Mouse (Mus musculus) forebrain, embryonic 14.5 days (tissue): ENCODE measurements around the gene Arid1a. TPM values are rescaled to one million over a fixed set of nuclear protein-coding genes. Genes with fewer than 3 reads are reported as not detected.
"Not testable (repeated sequence)": the region's sequence is repeated elsewhere in the genome, so short reads cannot be mapped to it uniquely, and the experiment has no call there.

Experiments used
- ATAC-seq: fragments of 200-750 bp; cut with Nextera tagmentation; 2 replicates; pipeline ENCODE4 v1.8.0; 2017; ENCODE audit warnings: mild to moderate bottlenecking, moderate library complexity
- DNase-seq: peaks from one replicate; pipeline ENCODE4 v3.0.0-alpha.2; 2015; ENCODE audit warnings: low spot score
- H3K27ac ChIP-seq: fragments of 300-500 bp; sonication (generic); 2 replicates; pipeline ENCODE4 v1.5.1; 2014; ENCODE audit warnings: low read depth, mild to moderate bottlenecking, control low read depth, low read length, moderate library complexity
- H3K27me3 ChIP-seq: fragments of 300-500 bp; sonication (generic); replicated peaks from 2 replicates; pipeline ENCODE4 v1.6.1; 2014; ENCODE audit warnings: low read length, control low read depth, mixed read lengths; ENCODE audit not compliant: control insufficient read depth, insufficient read depth
- H3K36me3 ChIP-seq: fragments of 300-500 bp; sonication (generic); 2 replicates; pipeline ENCODE4 v1.6.1; 2014; ENCODE audit warnings: low read length, control low read depth; ENCODE audit not compliant: control insufficient read depth, insufficient read depth
- H3K4me1 ChIP-seq: fragments of 300-500 bp; sonication (generic); 2 replicates; pipeline ENCODE4 v1.6.1; 2014; ENCODE audit warnings: antibody characterized with exemption, low read length, control low read depth; ENCODE audit not compliant: control insufficient read depth, insufficient read depth
- H3K4me2 ChIP-seq: fragments of 300-500 bp; sonication (generic); 2 replicates; pipeline ENCODE4 v1.6.1; 2014; ENCODE audit warnings: mild to moderate bottlenecking, control low read depth, low read length
- H3K4me3 ChIP-seq: fragments of 300-500 bp; sonication (generic); 2 replicates; pipeline ENCODE4 v1.5.1; 2014; ENCODE audit warnings: low read depth, low read length, control low read depth
- H3K9ac ChIP-seq: fragments of 300-500 bp; sonication (generic); 2 replicates; pipeline ENCODE4 v1.6.1; 2014; ENCODE audit warnings: mild to moderate bottlenecking, low read length, control low read depth, moderate library complexity
- H3K9me3 ChIP-seq: fragments of 300-500 bp; sonication (generic); replicated peaks from 2 replicates; pipeline ENCODE4 v1.6.1; 2016; ENCODE audit warnings: low read length, control low read depth, mixed read lengths; ENCODE audit not compliant: control insufficient read depth
- WGBS: fragments of 180-500 bp; shearing (Covaris S2); extraction: QIAGEN DNeasy Blood & Tissue Kit; methylation state at CpG from one replicate; pipeline ENCODE4 v1.1.7; 2014; 5-methylcytosine and 5-hydroxymethylcytosine counted together
- polyA plus RNA-seq: library from polyadenylated mRNA; unstranded; fragments of >200 nt; fragmentation: Nextera tagmentation; extraction: Ambion mirVana; gene quantifications from 2 replicates; pipeline ENCODE4 v1.2.1, GENCODE M21; 2014

The Arid1a gene
- polyA plus RNA-seq, 1 experiment from 2014 or later, result 30.9 TPM

- Histone ChIP-seq H3K9me3 (no peaks in the 10 kb centered on the region), H3K27ac (no peak overlapping the region), H3K9ac (no peak overlapping the region), H3K27me3 (no peaks in the 10 kb centered on the region), H3K4me3 (no peak overlapping the region), H3K36me3 (peaks cover 15% of the 10 kb centered on the region; the same call in 1 of the 2 replicates), H3K4me2 (no peak overlapping the region), H3K4me1 (peaks cover 20% of the 10 kb centered on the region)
- ATAC-seq (no peak), DNase-seq (no peak)
- WGBS, result 93% methylated on average over 8 of the region's 8 CpGs
These were observed 94.1 kb downstream of the Arid1a start for GRCm38 (mm10) chr4:133662421-133662820.

- H3K9ac ChIP-seq, result no peak overlapping the region
These were observed 96.1 kb downstream of the Arid1a start for GRCm38 (mm10) chr4:133660193-133661155.

GRCm38 (mm10) chr4:133659497-133660192 lies 96.9 kb downstream of the Arid1a start:
- WGBS, result 17% methylated on average over 15 of the region's 15 CpGs
- DNase-seq (no peak), ATAC-seq (peak; percentile 3; the same call in 1 of the 2 replicates)
- H3K4me3 ChIP-seq, result no peak overlapping the region
- H3K27ac ChIP-seq, result peak overlapping the region; percentile 68; the same call in 1 of the 2 replicates
- H3K9ac ChIP-seq, result no peak overlapping the region
- H3K9me3 ChIP-seq, result no peaks in the 10 kb centered on the region
- no peaks in the 10 kb centered on the region for H3K27me3 ChIP-seq
- peaks cover 12% of the 10 kb centered on the region; the same call in 1 of the 2 replicates for H3K36me3 ChIP-seq
- H3K4me2 ChIP-seq, result peak overlapping the region; percentile 6
- H3K4me1 ChIP-seq, result peaks cover 20% of the 10 kb centered on the region

More at GRCm38 (mm10) chr4:133660193-133661155, 96.1 kb downstream of the Arid1a start:
- H3K36me3 ChIP-seq, result peaks cover 15% of the 10 kb centered on the region; the same call in 1 of the 2 replicates
- H3K27ac ChIP-seq, result peak overlapping the region; percentile 68
- ATAC-seq (peak; percentile 86), DNase-seq (peak; percentile 87)
- no peaks in the 10 kb centered on the region for H3K9me3 ChIP-seq
- H3K4me2 ChIP-seq, result peak overlapping the region; percentile 6
- peaks cover 20% of the 10 kb centered on the region for H3K4me1 ChIP-seq
- H3K4me3 ChIP-seq, result no peak overlapping the region
- 12% methylated on average over 10 of the region's 10 CpGs for WGBS
- H3K27me3 ChIP-seq, result no peaks in the 10 kb centered on the region

- Histone ChIP-seq H3K4me2 (no peak overlapping the region), H3K27ac (no peak overlapping the region), H3K4me1 (peaks cover 20% of the 10 kb centered on the region), H3K27me3 (no peaks in the 10 kb centered on the region), H3K4me3 (no peak overlapping the region), H3K9ac (no peak overlapping the region), H3K36me3 (peaks cover 8% of the 10 kb centered on the region; the same call in 1 of the 2 replicates), H3K9me3 (no peaks in the 10 kb centered on the region)
- no peak for DNase-seq
- WGBS, result 45% methylated on average over 2 of the region's 2 CpGs
- no peak for ATAC-seq
These were observed 97.8 kb downstream of the Arid1a start for GRCm38 (mm10) chr4:133658729-133659128.

GRCm38 (mm10) chr4:133657829-133658458 lies 98.6 kb downstream of the Arid1a start:
- no peak overlapping the region for H3K27ac ChIP-seq
- H3K4me1 ChIP-seq, result peaks cover 20% of the 10 kb centered on the region
- DNase-seq (peak; percentile 54), ATAC-seq (no peak)
- no peaks in the 10 kb centered on the region for H3K27me3 ChIP-seq
- no peaks in the 10 kb centered on the region for H3K9me3 ChIP-seq
- 56% methylated on average over 5 of the region's 5 CpGs for WGBS
- H3K9ac ChIP-seq, result no peak overlapping the region
- no peak overlapping the region for H3K4me2 ChIP-seq
- H3K36me3 ChIP-seq, result peaks cover 8% of the 10 kb centered on the region; the same call in 1 of the 2 replicates
- no peak overlapping the region for H3K4me3 ChIP-seq

GRCm38 (mm10) chr4:133656997-133657396 lies 99.6 kb downstream of the Arid1a start:
- no peak overlapping the region for H3K27ac ChIP-seq
- no peak overlapping the region for H3K4me3 ChIP-seq
- H3K4me2 ChIP-seq, result no peak overlapping the region
- H3K36me3 ChIP-seq, result peaks cover 4% of the 10 kb centered on the region; the same call in 1 of the 2 replicates
- H3K9me3 ChIP-seq, result no peaks in the 10 kb centered on the region
- H3K9ac ChIP-seq, result no peak overlapping the region
- DNase-seq (no peak), ATAC-seq (no peak)
- H3K27me3 ChIP-seq, result no peaks in the 10 kb centered on the region
- H3K4me1 ChIP-seq, result peaks cover 20% of the 10 kb centered on the region
- WGBS, result 16% methylated on average over 4 of the region's 4 CpGs

- WGBS, result 55% methylated on average over 4 of the region's 4 CpGs
- Histone ChIP-seq H3K36me3 (peaks cover 1% of the 10 kb centered on the region; the same call in 1 of the 2 replicates), H3K9me3 (no peaks in the 10 kb centered on the region), H3K4me1 (peaks cover 18% of the 10 kb centered on the region), H3K9ac (no peak overlapping the region), H3K27me3 (no peaks in the 10 kb centered on the region), H3K27ac (no peak overlapping the region), H3K4me2 (no peak overlapping the region), H3K4me3 (no peak overlapping the region)
- DNase-seq, result no peak
- ATAC-seq, result no peak
These were observed 100.3 kb downstream of the Arid1a start for GRCm38 (mm10) chr4:133656294-133656693.

GRCm38 (mm10) chr4:133654070-133654469 lies 102.5 kb downstream of the Arid1a start:
- 97% methylated on average over 4 of the region's 5 CpGs for WGBS
- H3K4me2 ChIP-seq, DNase-seq, H3K27ac ChIP-seq, H3K36me3 ChIP-seq, H3K9me3 ChIP-seq, H3K4me3 ChIP-seq, H3K27me3 ChIP-seq, ATAC-seq, H3K9ac ChIP-seq, H3K4me1 ChIP-seq: not testable (repeated sequence)
